Mouse (Mus musculus) neural tube, embryonic 11.5 days (tissue): ENCODE data around the gene Cdk15. TPM values are rescaled to one million over a fixed set of nuclear protein-coding genes. Genes with fewer than 3 reads are reported as not detected.

Source experiments
- ATAC-seq: fragments of 200-750 bp; cut with Nextera tagmentation; 2 replicates; pipeline ENCODE4 v1.8.0; 2017; ENCODE audit warnings: moderate number of reproducible peaks, mild to moderate bottlenecking, moderate TSS enrichment, moderate library complexity; ENCODE audit not compliant: insufficient read depth, low FRiP score, low TSS enrichment
- DNase-seq: peaks from one replicate; pipeline ENCODE4 v3.0.0-alpha.2; 2015; ENCODE audit warnings: low spot score
- H3K27ac ChIP-seq: fragments of 300-500 bp; sonication (generic); 2 replicates; pipeline ENCODE4 v1.5.1; 2014; ENCODE audit warnings: low read depth, mild to moderate bottlenecking, low read length
- H3K27me3 ChIP-seq: fragments of 300-500 bp; sonication (generic); 2 replicates; pipeline ENCODE4 v1.6.1; 2014; ENCODE audit warnings: mild to moderate bottlenecking, low read length, mixed read lengths; ENCODE audit not compliant: control insufficient read depth, insufficient read depth
- H3K36me3 ChIP-seq: fragments of 300-500 bp; sonication (generic); 2 replicates; pipeline ENCODE4 v1.6.1; 2014; ENCODE audit warnings: mild to moderate bottlenecking, low read length, moderate library complexity, mixed read lengths; ENCODE audit not compliant: control insufficient read depth, insufficient read depth
- H3K4me1 ChIP-seq: fragments of 300-500 bp; sonication (generic); 2 replicates; pipeline ENCODE4 v1.6.1; 2014; ENCODE audit warnings: low read length, mixed read lengths; ENCODE audit not compliant: control insufficient read depth, insufficient read depth
- H3K4me2 ChIP-seq: fragments of 300-500 bp; sonication (generic); 2 replicates; pipeline ENCODE4 v1.6.1; 2014; ENCODE audit warnings: low read depth, mild to moderate bottlenecking, moderate library complexity
- H3K4me3 ChIP-seq: fragments of 300-500 bp; sonication (generic); 2 replicates; pipeline ENCODE4 v1.5.1; 2014; ENCODE audit warnings: low read depth, low read length
- H3K9ac ChIP-seq: fragments of 300-500 bp; sonication (generic); 2 replicates; pipeline ENCODE4 v1.6.1; 2014; ENCODE audit warnings: mild to moderate bottlenecking, low read length
- H3K9me3 ChIP-seq: fragments of 300-500 bp; sonication (generic); 2 replicates; pipeline ENCODE4 v1.6.1; 2016; ENCODE audit warnings: low read length; ENCODE audit not compliant: control insufficient read depth
- WGBS: fragments of 180-500 bp; shearing (Covaris S2); extraction: QIAGEN DNeasy Blood & Tissue Kit; methylation state at CpG from one replicate; pipeline ENCODE4 v1.1.7; 2014; 5-methylcytosine and 5-hydroxymethylcytosine counted together
- polyA plus RNA-seq: library from polyadenylated mRNA; unstranded; fragments of >200 nt; fragmentation: Nextera tagmentation; extraction: Ambion mirVana; gene quantifications from 2 replicates; pipeline ENCODE4 v1.2.1, GENCODE M21; 2014

Gene Cdk15
- polyA plus RNA-seq, 1 experiment from 2014 or later, result 0.31 TPM

DNA sequence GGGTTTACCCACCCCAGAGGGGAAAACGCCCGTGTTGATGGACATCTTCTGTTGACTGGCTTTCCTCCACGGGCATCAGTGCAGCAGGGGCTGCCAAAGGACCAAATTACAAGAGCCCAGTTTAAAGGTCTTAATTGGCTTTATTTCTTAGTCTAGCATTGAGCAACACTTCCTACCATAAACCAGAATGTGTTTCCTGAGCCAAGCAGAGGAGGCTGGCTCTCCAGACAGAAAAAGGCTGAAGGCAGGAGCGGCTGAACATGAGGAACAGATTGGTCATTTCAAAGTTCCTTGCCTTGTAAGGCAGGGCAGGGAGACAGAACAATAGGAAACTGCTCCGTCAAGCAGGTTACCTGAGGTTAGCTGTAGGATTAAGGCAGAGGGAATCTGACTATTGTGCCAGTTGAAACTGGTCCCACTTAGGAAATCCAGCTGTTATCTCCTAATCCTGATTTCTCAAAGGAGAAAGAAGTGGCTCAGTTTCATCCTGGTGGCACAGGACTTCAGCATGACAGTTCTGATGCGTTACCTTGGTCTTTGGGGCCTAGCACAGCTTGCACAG, 126.4 kb downstream of the Cdk15 start:
- Histone ChIP-seq H3K27me3 (no peaks in the 10 kb centered on the region), H3K4me2 (no peak overlapping the region), H3K9ac (no peak overlapping the region), H3K4me3 (no peak overlapping the region), H3K36me3 (no peaks in the 10 kb centered on the region), H3K9me3 (no peaks in the 10 kb centered on the region), H3K27ac (no peak overlapping the region), H3K4me1 (no peaks in the 10 kb centered on the region; the same call in 1 of the 2 replicates)
- WGBS, result 75% methylated on average over 6 of the region's 6 CpGs
- ATAC-seq (no peak), DNase-seq (no peak)

DNA sequence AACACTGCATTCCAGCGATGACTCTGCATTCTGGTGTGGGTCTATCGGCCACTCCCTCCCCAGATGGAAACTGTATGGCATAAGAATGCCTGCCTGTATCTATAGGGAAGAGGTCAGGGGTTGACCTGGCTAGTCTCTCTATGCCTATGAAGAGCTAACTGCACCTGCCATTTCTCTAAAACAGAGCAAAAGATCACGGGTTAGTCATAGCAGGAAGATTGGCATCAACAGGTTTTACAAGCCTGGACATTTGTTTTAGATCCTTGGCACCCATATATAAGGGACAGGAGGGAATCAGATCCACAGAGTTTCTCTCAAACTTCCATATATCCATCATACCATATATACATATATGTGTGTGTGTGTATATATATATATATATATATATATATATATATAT, 127.7 kb downstream of the Cdk15 start:
- WGBS, result 81% methylated on average over 3 of the region's 3 CpGs
- H3K9me3 ChIP-seq, result no peaks in the 10 kb centered on the region

DNA sequence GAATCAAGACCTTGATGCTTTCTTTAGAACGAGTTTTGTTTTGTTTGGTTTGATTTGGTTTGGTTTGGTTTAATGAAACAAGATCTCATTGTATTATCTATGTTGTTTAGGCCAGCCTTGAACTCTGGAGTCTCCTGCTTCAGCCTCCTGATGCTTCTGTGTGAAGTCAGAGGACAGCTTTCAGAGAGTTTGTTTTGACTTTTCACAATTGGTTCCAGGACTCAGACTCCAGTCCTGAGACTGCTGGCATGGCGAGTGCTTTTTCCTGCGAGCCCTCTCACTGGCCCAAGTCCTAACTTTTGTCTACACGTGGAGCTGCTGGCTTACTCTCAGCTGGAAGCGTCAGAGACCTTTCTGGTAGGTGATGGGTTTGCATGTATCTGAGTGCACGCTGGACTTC, 128.9 kb downstream of the Cdk15 start:
- WGBS, result 89% methylated on average over 6 of the region's 6 CpGs

More for the DNA sequence above, 127.7 kb downstream of the Cdk15 start:
- DNase-seq (no peak), ATAC-seq (no peak)
- no peaks in the 10 kb centered on the region; the same call in 1 of the 2 replicates for H3K4me1 ChIP-seq
- no peaks in the 10 kb centered on the region for H3K27me3 ChIP-seq
- no peak overlapping the region for H3K4me2 ChIP-seq
- no peak overlapping the region for H3K4me3 ChIP-seq
- no peaks in the 10 kb centered on the region for H3K36me3 ChIP-seq
- H3K27ac ChIP-seq, result no peak overlapping the region
- H3K9ac ChIP-seq, result no peak overlapping the region

DNA sequence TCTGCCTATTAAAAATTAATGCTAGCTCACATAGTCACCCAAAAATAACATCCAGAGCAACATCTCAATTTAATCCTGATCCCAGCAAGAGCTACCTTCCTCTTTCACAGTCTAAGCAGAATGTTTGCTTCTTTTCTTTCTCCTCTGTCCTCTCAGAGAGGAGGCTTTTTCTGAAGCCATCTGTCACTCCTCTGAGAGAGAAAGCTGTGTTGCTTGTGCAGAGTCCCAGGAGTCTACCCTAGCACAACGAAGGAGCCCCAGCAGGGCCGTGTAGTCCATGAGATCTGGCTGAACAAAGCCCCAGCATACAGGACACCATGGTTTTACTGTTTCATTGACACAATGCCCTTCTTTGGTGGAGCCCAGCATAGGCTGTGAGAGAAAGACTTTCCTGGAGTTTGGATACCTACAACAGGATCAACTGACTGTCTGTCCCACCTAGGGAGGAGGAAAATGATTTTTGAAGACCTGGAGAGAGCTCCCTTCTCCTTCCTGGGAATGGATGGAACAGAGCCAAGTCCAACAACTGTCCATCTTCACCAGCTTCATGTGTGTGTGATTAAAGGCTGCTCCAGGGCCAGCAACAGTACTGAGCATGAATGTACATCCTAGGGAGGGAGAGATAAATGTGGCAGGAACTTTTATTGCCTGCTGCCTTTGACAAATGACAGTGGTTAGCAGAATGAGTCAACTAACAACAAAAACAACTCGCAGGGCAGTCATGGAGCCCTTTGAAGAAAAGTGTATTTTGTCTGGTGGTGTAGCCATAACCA, 131.0 kb downstream of the Cdk15 start:
- Histone ChIP-seq H3K4me3 (no peak overlapping the region), H3K27ac (peak overlapping the region; percentile 50; the same call in 1 of the 2 replicates), H3K9me3 (no peaks in the 10 kb centered on the region), H3K9ac (no peak overlapping the region), H3K4me1 (no peaks in the 10 kb centered on the region; the same call in 1 of the 2 replicates), H3K27me3 (no peaks in the 10 kb centered on the region), H3K36me3 (no peaks in the 10 kb centered on the region), H3K4me2 (no peak overlapping the region)
- ATAC-seq (no peak), DNase-seq (no peak)
- 20% methylated on average over 3 of the region's 3 CpGs for WGBS

More for the DNA sequence above, 128.9 kb downstream of the Cdk15 start:
- H3K9ac ChIP-seq, result no peak overlapping the region
- ATAC-seq (no peak), DNase-seq (no peak)
- no peaks in the 10 kb centered on the region for H3K27me3 ChIP-seq
- H3K9me3 ChIP-seq, result no peaks in the 10 kb centered on the region
- H3K4me3 ChIP-seq, result no peak overlapping the region
- no peaks in the 10 kb centered on the region; the same call in 1 of the 2 replicates for H3K4me1 ChIP-seq
- H3K36me3 ChIP-seq, result no peaks in the 10 kb centered on the region
- H3K27ac ChIP-seq, result no peak overlapping the region
- H3K4me2 ChIP-seq, result no peak overlapping the region

DNA sequence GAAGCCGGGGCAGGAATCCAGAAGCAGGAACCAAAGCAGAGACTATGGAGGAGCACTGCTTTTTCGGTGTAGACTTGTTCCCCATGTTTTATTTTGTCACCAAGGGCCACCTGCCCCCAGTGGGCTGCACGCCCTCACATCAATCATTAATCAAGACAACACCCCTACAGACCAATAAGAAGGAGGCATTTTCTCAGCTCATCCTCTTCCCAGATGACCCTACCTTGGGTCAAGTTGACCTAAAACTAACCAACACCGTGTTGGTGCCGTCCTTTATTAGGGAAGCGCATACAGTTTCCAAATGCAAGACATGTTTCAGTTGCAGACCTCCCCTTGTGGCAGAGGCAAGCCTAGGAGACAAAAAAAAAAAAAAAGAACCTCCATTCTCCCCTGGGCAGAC, 132.5 kb downstream of the Cdk15 start:
- no peaks in the 10 kb centered on the region; the same call in 1 of the 2 replicates for H3K4me1 ChIP-seq
- H3K9me3 ChIP-seq, result no peaks in the 10 kb centered on the region
- 88% methylated on average over 6 of the region's 6 CpGs for WGBS

DNA sequence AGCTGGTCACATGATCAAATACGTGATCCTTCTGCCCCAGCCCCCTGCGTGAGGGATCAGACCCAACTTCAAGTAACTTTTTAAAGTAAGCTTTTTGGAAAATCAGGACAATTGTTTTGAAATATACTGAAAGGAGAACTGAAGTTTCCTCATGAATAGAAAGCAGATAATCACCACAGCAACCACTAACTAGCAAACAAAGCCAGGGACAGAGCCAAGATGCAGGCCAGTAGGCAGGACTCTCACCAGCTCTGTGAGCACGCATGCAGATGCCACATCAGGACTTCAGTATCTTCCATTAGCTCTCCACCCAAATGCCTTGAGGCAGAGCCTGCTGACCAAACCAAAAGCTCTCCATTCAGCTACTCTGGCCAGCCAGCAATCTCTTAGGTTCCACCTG, 135.0 kb downstream of the Cdk15 start:
- Histone ChIP-seq H3K27me3 (no peaks in the 10 kb centered on the region), H3K4me2 (no peak overlapping the region), H3K4me3 (no peak overlapping the region), H3K9ac (no peak overlapping the region), H3K4me1 (no peaks in the 10 kb centered on the region; the same call in 1 of the 2 replicates), H3K27ac (no peak overlapping the region), H3K9me3 (no peaks in the 10 kb centered on the region), H3K36me3 (no peaks in the 10 kb centered on the region)
- DNase-seq (no peak), ATAC-seq (no peak)
- WGBS, result 83% methylated on average over 3 of the region's 3 CpGs

More for the DNA sequence above, 132.5 kb downstream of the Cdk15 start:
- Histone ChIP-seq H3K36me3 (no peaks in the 10 kb centered on the region), H3K4me3 (no peak overlapping the region), H3K27me3 (no peaks in the 10 kb centered on the region), H3K27ac (no peak overlapping the region), H3K4me2 (no peak overlapping the region), H3K9ac (no peak overlapping the region)
- ATAC-seq (no peak), DNase-seq (no peak)

DNA sequence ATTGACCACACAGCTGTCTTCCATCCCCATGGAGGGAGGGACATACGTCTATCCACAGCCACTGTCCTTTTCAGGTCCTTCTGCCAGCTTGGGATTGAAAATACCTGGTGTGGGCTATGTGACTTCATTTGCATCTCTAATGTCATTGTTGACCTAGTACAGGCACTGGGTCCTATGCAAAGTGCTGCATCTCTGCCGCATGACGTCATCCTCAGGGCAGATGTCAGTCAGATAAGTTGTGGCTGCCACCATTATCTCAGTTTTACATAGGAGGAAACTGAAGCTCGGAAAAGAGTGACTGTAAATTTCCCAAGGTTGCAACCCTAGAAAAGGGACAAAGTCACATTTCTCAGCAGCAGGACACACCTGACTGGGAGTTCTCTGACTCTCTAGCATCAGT, 137.4 kb downstream of the Cdk15 start:
- no peak for DNase-seq
- ATAC-seq, result no peak
- 68% methylated on average over 4 of the region's 4 CpGs for WGBS

DNA sequence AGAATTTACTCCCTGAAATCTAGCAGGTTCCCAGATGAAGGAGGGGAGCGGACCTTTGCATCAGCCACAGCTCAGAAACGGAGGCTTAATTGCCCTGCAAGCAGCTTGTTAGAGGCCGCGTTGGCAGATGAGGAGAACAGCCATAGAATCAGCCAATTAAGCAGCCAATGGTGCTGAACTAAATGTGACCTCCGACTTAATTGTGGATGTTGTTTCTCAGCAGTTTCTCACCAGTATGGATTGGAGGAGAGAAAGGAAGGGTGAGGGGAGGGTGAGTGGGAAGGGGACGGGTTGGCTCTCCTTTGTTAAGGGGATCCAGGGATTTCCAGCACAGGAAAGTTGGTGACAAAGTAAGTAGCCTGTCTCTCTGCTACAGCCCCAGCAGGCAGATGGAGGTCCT, 137.9 kb downstream of the Cdk15 start:
- Histone ChIP-seq H3K9ac (no peak overlapping the region; the same call in 1 of the 2 replicates), H3K9me3 (no peaks in the 10 kb centered on the region), H3K36me3 (no peaks in the 10 kb centered on the region), H3K4me2 (no peak overlapping the region), H3K27ac (peak overlapping the region; percentile 58; the same call in 1 of the 2 replicates), H3K4me1 (no peaks in the 10 kb centered on the region), H3K27me3 (no peaks in the 10 kb centered on the region), H3K4me3 (no peak overlapping the region)
- DNase-seq (peak; percentile 26), ATAC-seq (peak; percentile 73; the same call in 1 of the 2 replicates)
- WGBS, result 17% methylated on average over 6 of the region's 6 CpGs

More for the DNA sequence above, 137.4 kb downstream of the Cdk15 start:
- Histone ChIP-seq H3K27me3 (no peaks in the 10 kb centered on the region), H3K9ac (no peak overlapping the region), H3K9me3 (no peaks in the 10 kb centered on the region), H3K36me3 (no peaks in the 10 kb centered on the region), H3K27ac (no peak overlapping the region), H3K4me3 (no peak overlapping the region), H3K4me2 (no peak overlapping the region), H3K4me1 (no peaks in the 10 kb centered on the region)

DNA sequence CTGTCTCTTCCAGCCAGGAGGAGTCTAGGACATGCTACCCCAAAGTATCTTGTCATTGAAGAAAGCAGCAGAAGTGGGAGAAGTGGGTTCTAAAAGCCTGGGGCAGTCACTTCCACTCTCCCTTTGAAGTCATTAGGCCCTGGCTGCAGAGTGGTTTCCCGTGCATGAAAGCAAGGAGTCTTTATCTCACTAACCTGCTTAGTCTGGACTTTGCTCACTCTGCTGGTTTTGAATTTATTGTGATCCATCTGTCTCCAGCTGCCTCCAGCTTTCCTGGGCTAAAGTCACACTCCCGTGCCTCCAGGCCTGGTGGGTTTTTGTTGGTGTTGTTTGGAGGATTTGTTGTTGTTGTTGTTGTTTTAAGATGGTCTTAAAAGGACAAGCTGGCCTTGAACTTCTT, 139.3 kb downstream of the Cdk15 start:
- Histone ChIP-seq H3K27ac (no peak overlapping the region), H3K9ac (no peak overlapping the region), H3K4me1 (no peaks in the 10 kb centered on the region), H3K27me3 (no peaks in the 10 kb centered on the region), H3K36me3 (no peaks in the 10 kb centered on the region), H3K9me3 (no peaks in the 10 kb centered on the region), H3K4me2 (no peak overlapping the region), H3K4me3 (no peak overlapping the region)
- no peak for DNase-seq
- WGBS, result 52% methylated on average over 2 of the region's 2 CpGs
- no peak for ATAC-seq
